Mouse (Mus musculus) hindbrain, embryonic 15.5 days (tissue): ENCODE data around the gene Rnf149. TPM values are rescaled to one million over a fixed set of nuclear protein-coding genes. Genes with fewer than 3 reads are reported as not detected.
A peak's percentile ranks its signal among the peaks of the same experiment; 100 is the strongest.
"Not testable (repeated sequence)": the region's sequence is repeated elsewhere in the genome, so short reads cannot be mapped to it uniquely, and the experiment has no call there.

Source experiments
- ATAC-seq: fragments of 200-750 bp; cut with Nextera tagmentation; 2 replicates; pipeline ENCODE4 v1.8.0; 2017; ENCODE audit warnings: low read depth, moderate number of reproducible peaks, moderate TSS enrichment; ENCODE audit not compliant: low FRiP score
- H3K27ac ChIP-seq: fragments of 300-500 bp; sonication (generic); replicated peaks from 2 replicates; pipeline ENCODE4 v1.5.1; 2015; ENCODE audit warnings: mild to moderate bottlenecking, inconsistent platforms
- H3K27me3 ChIP-seq: fragments of 300-500 bp; sonication (generic); 2 replicates; pipeline ENCODE4 v1.6.1; 2015; ENCODE audit warnings: control low read depth, inconsistent platforms
- H3K36me3 ChIP-seq: fragments of 300-500 bp; sonication (generic); 2 replicates; pipeline ENCODE4 v1.6.1; 2015; ENCODE audit warnings: control low read depth, inconsistent platforms
- H3K4me1 ChIP-seq: fragments of 300-500 bp; sonication (generic); replicated peaks from 2 replicates; pipeline ENCODE4 v1.6.1; 2015; ENCODE audit warnings: control low read depth, inconsistent platforms
- H3K4me2 ChIP-seq: fragments of 300-500 bp; sonication (generic); 2 replicates; pipeline ENCODE4 v1.6.1; 2015; ENCODE audit warnings: moderate library complexity, mild to moderate bottlenecking, inconsistent platforms
- H3K4me3 ChIP-seq: fragments of 300-500 bp; sonication (generic); 2 replicates; pipeline ENCODE4 v1.5.1; 2015; ENCODE audit warnings: mild to moderate bottlenecking, inconsistent platforms
- H3K9ac ChIP-seq: fragments of 300-500 bp; sonication (generic); 2 replicates; pipeline ENCODE4 v1.6.1; 2015; ENCODE audit warnings: inconsistent platforms
- H3K9me3 ChIP-seq: fragments of 300-500 bp; sonication (generic); 2 replicates; pipeline ENCODE4 v1.6.1; 2016; ENCODE audit warnings: control low read depth, inconsistent platforms
- WGBS: fragments of 180-500 bp; shearing (Covaris S2); methylation state at CpG from one replicate; pipeline ENCODE4 v1.1.7; 2015; 5-methylcytosine and 5-hydroxymethylcytosine counted together
- polyA plus RNA-seq: library from polyadenylated mRNA; unstranded; fragments of >200 nt; fragmentation: Nextera tagmentation; extraction: Ambion mirVana; gene quantifications from 2 replicates; pipeline ENCODE4 v1.2.1, GENCODE M21; 2015

The Rnf149 gene
- polyA plus RNA-seq, 1 experiment from 2014 or later, result 23.4 TPM

DNA sequence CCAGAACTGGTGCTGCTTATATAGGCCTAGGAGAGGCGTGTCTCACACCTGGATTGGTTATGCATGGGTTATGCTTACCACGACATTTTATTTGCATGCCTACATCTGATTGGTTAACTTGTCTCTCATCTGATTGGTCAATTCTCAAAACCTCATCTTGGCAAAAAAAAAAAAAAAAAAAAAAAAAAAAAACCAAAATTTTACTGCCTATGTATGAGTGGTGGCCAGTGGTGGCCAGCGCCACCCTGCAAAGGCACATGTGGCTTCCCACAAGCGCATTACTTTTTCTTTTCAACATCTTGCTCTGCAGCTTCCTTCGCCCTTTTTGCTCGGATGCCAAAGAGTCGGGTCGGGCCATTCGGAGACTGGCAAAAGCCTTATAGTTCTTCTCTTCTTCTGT lies 19.9 kb upstream of the Rnf149 start:
- ATAC-seq, H3K36me3 ChIP-seq, H3K9me3 ChIP-seq, H3K4me2 ChIP-seq, H3K27me3 ChIP-seq, H3K4me1 ChIP-seq, H3K4me3 ChIP-seq, H3K27ac ChIP-seq, H3K9ac ChIP-seq: not testable (repeated sequence)
- WGBS, result 92% methylated on average over 9 of the region's 9 CpGs

- H3K27me3 ChIP-seq, result no peaks in the 10 kb centered on the region
- H3K4me1 ChIP-seq, result no peaks in the 10 kb centered on the region
- no peak overlapping the region for H3K4me3 ChIP-seq
- no peak overlapping the region for H3K27ac ChIP-seq
- no peaks in the 10 kb centered on the region for H3K9me3 ChIP-seq
- 84% methylated on average over 10 of the region's 10 CpGs for WGBS
- H3K36me3 ChIP-seq, result no peaks in the 10 kb centered on the region
- H3K4me2 ChIP-seq, result no peak overlapping the region
- no peak overlapping the region for H3K9ac ChIP-seq
- ATAC-seq, result no peak
These were observed 16.6 kb upstream of the Rnf149 start for GRCm38 (mm10) chr1:39593836-39594235.

- no peak overlapping the region for H3K4me2 ChIP-seq
- no peak overlapping the region for H3K4me3 ChIP-seq
- H3K36me3 ChIP-seq, result no peaks in the 10 kb centered on the region
- no peaks in the 10 kb centered on the region for H3K4me1 ChIP-seq
- no peak for ATAC-seq
- no peak overlapping the region for H3K27ac ChIP-seq
- H3K9me3 ChIP-seq, result no peaks in the 10 kb centered on the region
- WGBS, result 80% methylated on average over 4 of the region's 4 CpGs
- H3K27me3 ChIP-seq, result no peaks in the 10 kb centered on the region
- no peak overlapping the region for H3K9ac ChIP-seq
These were observed 14.9 kb upstream of the Rnf149 start for GRCm38 (mm10) chr1:39592090-39592489.

- not testable (repeated sequence) for H3K27me3 ChIP-seq, H3K36me3 ChIP-seq, H3K4me2 ChIP-seq, H3K27ac ChIP-seq, H3K4me1 ChIP-seq, H3K9ac ChIP-seq, H3K9me3 ChIP-seq, H3K4me3 ChIP-seq, ATAC-seq
- 82% methylated on average over 1 of the region's 1 CpGs for WGBS
These were observed 14.4 kb upstream of the Rnf149 start for GRCm38 (mm10) chr1:39591557-39591956.

GRCm38 (mm10) chr1:39590193-39590592 lies 13.0 kb upstream of the Rnf149 start:
- no peak for ATAC-seq
- WGBS, result 78% methylated on average over 5 of the region's 5 CpGs

GRCm38 (mm10) chr1:39585416-39585815 lies 8.2 kb upstream of the Rnf149 start:
- Histone ChIP-seq H3K9ac (no peak overlapping the region), H3K4me2 (no peak overlapping the region), H3K4me3 (no peak overlapping the region), H3K36me3 (no peaks in the 10 kb centered on the region), H3K27ac (no peak overlapping the region), H3K4me1 (no peaks in the 10 kb centered on the region), H3K27me3 (no peaks in the 10 kb centered on the region), H3K9me3 (no peaks in the 10 kb centered on the region)
- 81% methylated on average over 9 of the region's 9 CpGs for WGBS
- ATAC-seq, result no peak

More at GRCm38 (mm10) chr1:39590193-39590592, 13.0 kb upstream of the Rnf149 start:
- no peak overlapping the region for H3K4me2 ChIP-seq
- no peaks in the 10 kb centered on the region for H3K9me3 ChIP-seq
- H3K36me3 ChIP-seq, result no peaks in the 10 kb centered on the region
- no peaks in the 10 kb centered on the region for H3K27me3 ChIP-seq
- H3K4me3 ChIP-seq, result no peak overlapping the region
- no peak overlapping the region for H3K9ac ChIP-seq
- H3K4me1 ChIP-seq, result no peaks in the 10 kb centered on the region
- H3K27ac ChIP-seq, result no peak overlapping the region

GRCm38 (mm10) chr1:39583173-39583572 lies 6.0 kb upstream of the Rnf149 start:
- no peak for ATAC-seq
- H3K4me2 ChIP-seq, result no peak overlapping the region

GRCm38 (mm10) chr1:39581215-39581614 lies 4.0 kb upstream of the Rnf149 start:
- Histone ChIP-seq H3K9ac (no peak overlapping the region), H3K4me1 (peaks cover 9% of the 10 kb centered on the region; the same call in 1 of the 2 replicates), H3K36me3 (no peaks in the 10 kb centered on the region), H3K27ac (no peak overlapping the region), H3K4me3 (no peak overlapping the region), H3K9me3 (no peaks in the 10 kb centered on the region), H3K4me2 (no peak overlapping the region), H3K27me3 (no peaks in the 10 kb centered on the region)
- no peak for ATAC-seq
- 78% methylated on average over 2 of the region's 3 CpGs for WGBS

More at GRCm38 (mm10) chr1:39583173-39583572, 6.0 kb upstream of the Rnf149 start:
- no peaks in the 10 kb centered on the region for H3K9me3 ChIP-seq
- no peaks in the 10 kb centered on the region for H3K27me3 ChIP-seq
- no peak overlapping the region for H3K4me3 ChIP-seq
- H3K36me3 ChIP-seq, result no peaks in the 10 kb centered on the region
- no peak overlapping the region for H3K9ac ChIP-seq
- no peak overlapping the region for H3K27ac ChIP-seq
- 84% methylated on average over 9 of the region's 9 CpGs for WGBS
- H3K4me1 ChIP-seq, result no peaks in the 10 kb centered on the region

- H3K4me1 ChIP-seq, result peaks cover 27% of the 10 kb centered on the region
- H3K9me3 ChIP-seq, result no peaks in the 10 kb centered on the region
- WGBS, result 82% methylated on average over 6 of the region's 6 CpGs
- ATAC-seq, result no peak
- no peaks in the 10 kb centered on the region for H3K27me3 ChIP-seq
- no peak overlapping the region for H3K27ac ChIP-seq
- no peak overlapping the region for H3K4me3 ChIP-seq
- no peak overlapping the region for H3K9ac ChIP-seq
- H3K36me3 ChIP-seq, result no peaks in the 10 kb centered on the region
- H3K4me2 ChIP-seq, result no peak overlapping the region
These were observed 1.9 kb upstream of the Rnf149 start for GRCm38 (mm10) chr1:39579139-39579538.

GRCm38 (mm10) chr1:39578446-39578845 lies 1.2 kb upstream of the Rnf149 start:
- no peaks in the 10 kb centered on the region for H3K9me3 ChIP-seq
- H3K27ac ChIP-seq, result no peak overlapping the region
- H3K4me3 ChIP-seq, result no peak overlapping the region
- H3K9ac ChIP-seq, result no peak overlapping the region
- no peak for ATAC-seq
- H3K4me1 ChIP-seq, result peaks cover 27% of the 10 kb centered on the region
- no peaks in the 10 kb centered on the region for H3K27me3 ChIP-seq
- WGBS, result 92% methylated on average over 5 of the region's 5 CpGs
- no peaks in the 10 kb centered on the region for H3K36me3 ChIP-seq
- H3K4me2 ChIP-seq, result no peak overlapping the region

DNA sequence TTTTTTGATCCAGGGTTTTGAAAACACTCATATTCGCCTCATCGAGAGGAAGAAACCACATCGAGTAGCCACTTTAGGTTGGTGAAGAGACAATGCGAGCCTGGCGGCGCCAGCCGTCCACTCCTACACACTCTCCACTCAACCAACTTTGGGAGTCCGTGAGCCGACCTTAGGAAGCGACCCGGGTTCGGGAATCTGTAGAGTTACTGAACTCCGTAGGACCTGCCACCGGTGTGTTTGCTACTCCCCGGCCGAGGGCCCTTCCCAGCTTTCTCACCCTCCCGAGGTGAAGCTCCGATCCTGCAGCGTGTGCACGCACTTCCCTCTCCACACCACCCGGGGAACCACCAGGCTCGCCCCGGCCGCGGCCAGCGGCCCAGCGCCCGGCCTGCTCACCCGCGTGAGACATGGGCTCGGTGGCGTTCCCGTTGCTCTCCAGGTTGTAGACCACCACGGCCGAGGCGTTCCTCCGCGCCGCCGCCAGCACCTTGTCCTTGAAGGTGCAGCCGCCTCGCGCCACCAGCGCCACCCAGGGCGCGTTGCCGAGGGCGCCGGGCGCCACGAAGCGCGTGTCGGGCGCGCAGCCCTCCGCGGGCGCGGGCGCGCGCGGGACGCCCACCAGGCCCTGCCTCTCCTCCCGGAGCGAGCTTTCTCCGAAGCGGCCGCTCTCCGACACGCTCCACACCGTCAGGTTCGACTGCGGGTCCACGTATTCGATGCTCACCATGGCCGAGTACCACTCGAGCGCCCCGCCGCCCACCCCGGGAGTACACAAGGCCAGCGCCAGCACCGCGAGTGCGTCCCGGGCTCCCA lies 568 bp downstream of the Rnf149 start:
- peaks cover 27% of the 10 kb centered on the region for H3K4me1 ChIP-seq
- H3K9ac ChIP-seq, result peak overlapping the region; percentile 97
- H3K4me3 ChIP-seq, result peak overlapping the region; percentile 100
- H3K36me3 ChIP-seq, result no peaks in the 10 kb centered on the region
- peak overlapping the region; percentile 99 for H3K27ac ChIP-seq
- peak overlapping the region; percentile 80 for H3K4me2 ChIP-seq
- WGBS, result under 1% methylated on average over 88 of the region's 88 CpGs
- no peaks in the 10 kb centered on the region for H3K9me3 ChIP-seq
- peak; percentile 89 for ATAC-seq
- H3K27me3 ChIP-seq, result no peaks in the 10 kb centered on the region

DNA sequence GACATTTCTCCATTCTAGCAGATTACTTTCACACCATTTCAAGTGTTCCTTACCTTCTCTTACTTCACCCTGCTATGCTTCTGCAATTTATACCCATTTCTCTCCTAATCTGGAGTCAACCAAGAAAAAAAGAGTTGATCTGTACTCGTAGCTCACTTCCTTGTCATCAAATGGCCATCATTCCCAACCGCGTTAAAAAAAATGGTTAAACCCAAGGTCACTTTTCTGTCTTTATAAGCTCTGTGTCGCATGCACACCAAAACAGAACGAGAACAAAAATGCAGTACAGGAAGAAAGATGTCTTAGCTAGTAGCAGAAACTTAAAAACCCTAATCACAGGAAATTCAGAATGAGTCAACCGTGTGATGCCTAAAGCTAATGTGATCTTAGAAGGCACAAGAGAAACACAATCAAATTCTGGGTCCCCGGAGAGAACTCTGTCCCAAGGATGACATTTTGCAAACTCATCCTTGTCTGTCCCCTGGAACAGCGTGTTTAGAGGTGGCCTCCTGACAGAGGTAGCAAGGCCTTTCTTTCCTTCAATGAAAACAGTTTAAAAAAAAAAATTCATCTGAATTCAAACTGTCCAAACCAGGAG lies 1.3 kb downstream of the Rnf149 start:
- Histone ChIP-seq H3K4me2 (peak overlapping the region; percentile 80), H3K4me3 (peak overlapping the region; percentile 100), H3K4me1 (peaks cover 27% of the 10 kb centered on the region), H3K27ac (peak overlapping the region; percentile 99; the same call in 1 of the 2 replicates), H3K27me3 (no peaks in the 10 kb centered on the region), H3K9me3 (no peaks in the 10 kb centered on the region), H3K36me3 (no peaks in the 10 kb centered on the region), H3K9ac (peak overlapping the region; percentile 97)
- no peak for ATAC-seq
- 17% methylated on average over 8 of the region's 8 CpGs for WGBS
